Mouse (Mus musculus): ENCODE measurements around the gene Ppp1r21.

Gene Ppp1r21

GRCm38 (mm10) chr17:88613721-88614120 lies 83.8 kb downstream of the Ppp1r21 start:
- DNase-seq (ENCODE audit: low spot score): no peak

- DNase-seq (ENCODE audit: low spot score): peak; percentile 70
These were observed 84.3 kb downstream of the Ppp1r21 start for GRCm38 (mm10) chr17:88614234-88614633.

- no peak for DNase-seq (ENCODE audit: low spot score)
These were observed 84.8 kb downstream of the Ppp1r21 start for GRCm38 (mm10) chr17:88614733-88615132.

GRCm38 (mm10) chr17:88615492-88616155 lies 85.7 kb downstream of the Ppp1r21 start:
- DNase-seq (ENCODE audit: low spot score): no peak

- no peak for DNase-seq (ENCODE audit: low spot score)
These were observed 91.0 kb downstream of the Ppp1r21 start for GRCm38 (mm10) chr17:88620935-88621334.

GRCm38 (mm10) chr17:88621374-88621773 lies 91.5 kb downstream of the Ppp1r21 start:
- no peak for DNase-seq (ENCODE audit: low spot score)

- no peak for DNase-seq (ENCODE audit: low spot score)
These were observed 92.8 kb downstream of the Ppp1r21 start for GRCm38 (mm10) chr17:88622711-88623110.

GRCm38 (mm10) chr17:88624386-88624785 lies 94.5 kb downstream of the Ppp1r21 start:
- DNase-seq (ENCODE audit: low spot score): no peak

GRCm38 (mm10) chr17:88625350-88625749 lies 95.4 kb downstream of the Ppp1r21 start:
- no peak for DNase-seq (ENCODE audit: low spot score)

- DNase-seq (ENCODE audit: low spot score): no peak
These were observed 96.0 kb downstream of the Ppp1r21 start for GRCm38 (mm10) chr17:88625931-88626330.

- peak; percentile 53 for DNase-seq (ENCODE audit: low spot score)
These were observed 96.5 kb downstream of the Ppp1r21 start for GRCm38 (mm10) chr17:88626347-88626811.

GRCm38 (mm10) chr17:88627150-88627549 lies 97.2 kb downstream of the Ppp1r21 start:
- DNase-seq (ENCODE audit: low spot score): peak; percentile 83

GRCm38 (mm10) chr17:88628676-88629380 lies 98.9 kb downstream of the Ppp1r21 start:
- peak; percentile 49 for DNase-seq (ENCODE audit: low spot score)

GRCm38 (mm10) chr17:88629381-88629759 lies 99.5 kb downstream of the Ppp1r21 start:
- DNase-seq (ENCODE audit: low spot score): peak; percentile 43

GRCm38 (mm10) chr17:88629931-88630553 lies 100.1 kb downstream of the Ppp1r21 start:
- DNase-seq (ENCODE audit: low spot score): peak; percentile 74

GRCm38 (mm10) chr17:88630554-88630948 lies 100.6 kb downstream of the Ppp1r21 start:
- DNase-seq (ENCODE audit: low spot score): no peak

- DNase-seq (ENCODE audit: low spot score): peak; percentile 64
These were observed 102.7 kb downstream of the Ppp1r21 start for GRCm38 (mm10) chr17:88632631-88633030.

- DNase-seq (ENCODE audit: low spot score): no peak
These were observed 106.2 kb downstream of the Ppp1r21 start for GRCm38 (mm10) chr17:88636076-88636475.

- no peak for DNase-seq (ENCODE audit: low spot score)
These were observed 106.7 kb downstream of the Ppp1r21 start for GRCm38 (mm10) chr17:88636587-88636986.
